Mouse (Mus musculus) spleen, adult 2 months (tissue): ENCODE results near the gene Snx25. TPM values are rescaled to one million over a fixed set of nuclear protein-coding genes. Genes with fewer than 3 reads are reported as not detected.
"Not testable (repeated sequence)": the region's sequence is repeated elsewhere in the genome, so short reads cannot be mapped to it uniquely, and the experiment has no call there.

ENCODE experiments used
- DNase-seq, 2 experiments: peaks; one replicate each; pipeline versions ENCODE4 v3.0.0 to v3.0.0-alpha.2; 2012 to 2021; ENCODE audit warnings: low spot score in 2 of 2, low read depth in 1 of 2
- H3K27ac ChIP-seq: fragments of 200-500 bp; 2 replicates; pipeline ENCODE4 v1.5.1; 2012; ENCODE audit warnings: low read length, inconsistent platforms; ENCODE audit not compliant: insufficient read depth
- H3K27me3 ChIP-seq: fragments of 200-500 bp; 2 replicates; pipeline ENCODE4 v1.6.1; 2012; ENCODE audit warnings: mild to moderate bottlenecking, moderate library complexity, low read length, inconsistent platforms; ENCODE audit not compliant: control insufficient read depth, insufficient read depth
- H3K36me3 ChIP-seq: fragments of 200-500 bp; 2 replicates; pipeline ENCODE4 v1.6.1; 2012; ENCODE audit warnings: mild to moderate bottlenecking, low read length, inconsistent platforms; ENCODE audit not compliant: control insufficient read depth, insufficient read depth
- H3K4me1 ChIP-seq: fragments of 200-500 bp; 2 replicates; pipeline ENCODE4 v1.6.1; 2011; ENCODE audit warnings: inconsistent platforms; ENCODE audit not compliant: control insufficient read depth, insufficient read depth, insufficient read length
- H3K4me3 ChIP-seq: fragments of 200-500 bp; 2 replicates; pipeline ENCODE4 v1.5.1; 2011; ENCODE audit warnings: mild to moderate bottlenecking, inconsistent platforms; ENCODE audit not compliant: insufficient read depth, insufficient read length; ENCODE audit errors: extremely low read depth
- CTCF ChIP-seq: fragments of 200-500 bp; IDR thresholded peaks from 2 replicates; pipeline ENCODE4 v1.5.1; 2011; ENCODE audit warnings: mild to moderate bottlenecking, inconsistent platforms; ENCODE audit not compliant: insufficient read depth, insufficient read length, insufficient replicate concordance; ENCODE audit errors: extremely low read depth
- POLR2A ChIP-seq: fragments of 200-500 bp; IDR thresholded peaks from 2 replicates; pipeline ENCODE4 v1.6.1; 2011; ENCODE audit warnings: low read depth, low read length, inconsistent platforms
- WGBS: fragments of 180-500 bp; shearing (Covaris S2); methylation state at CpG from one replicate; pipeline ENCODE4 v1.1.7; 2018; 5-methylcytosine and 5-hydroxymethylcytosine counted together
- polyA plus RNA-seq: library from polyadenylated mRNA; depleted of rRNA; stranded (reverse); fragments of >200 nt; gene quantifications from 2 replicates; pipeline ENCODE4 v1.2.3, GENCODE M21; 2012

Snx25 gene
- polyA plus RNA-seq, 1 experiment: 4.9 TPM

DNA sequence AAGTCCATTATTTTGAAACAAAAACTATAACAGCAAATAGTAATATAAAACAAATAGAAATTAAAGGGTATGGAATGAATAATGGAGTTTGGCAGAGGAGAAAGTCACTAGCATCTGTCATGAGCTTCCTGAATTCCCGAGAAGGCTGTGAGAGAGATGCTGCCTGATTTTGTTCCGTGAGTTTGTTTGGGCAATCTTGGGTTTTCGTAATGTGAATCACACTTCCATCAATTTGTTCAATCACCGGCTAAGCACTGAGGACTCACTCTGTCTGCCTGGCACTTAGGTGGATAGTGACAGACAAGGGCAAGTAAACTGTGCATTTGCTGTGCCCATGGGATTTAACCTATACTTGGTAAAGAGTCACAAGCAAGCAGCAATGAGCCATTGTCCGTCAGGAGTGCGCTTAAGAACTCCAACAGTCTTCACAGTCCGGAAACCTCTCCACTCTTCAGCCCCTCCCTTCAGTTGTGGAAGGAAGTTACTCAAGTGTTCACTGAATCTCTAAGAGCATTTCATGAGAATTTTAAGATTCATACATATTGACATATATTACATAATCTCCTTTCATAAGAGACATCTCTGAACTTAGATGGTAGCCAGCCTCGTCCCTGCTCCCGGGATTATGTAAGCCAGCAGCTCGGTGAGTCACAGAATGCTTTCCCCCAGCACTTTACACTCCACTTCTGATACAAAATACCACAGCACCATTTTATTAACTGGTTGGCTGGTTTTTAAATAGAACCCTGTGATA, 13.9 kb downstream of the Snx25 start:
- no peak for TF ChIP-seq CTCF
- TF ChIP-seq POLR2A: no peak
- Histone ChIP-seq H3K4me1 (0 out of 2 replicates have a peak, but pooled peaks cover under 1% of the 10 kb centered on the region), H3K27ac (no peak overlapping the region), H3K27me3 (no peaks in the 10 kb centered on the region), H3K4me3 (no peak overlapping the region), H3K36me3 (0 out of 2 replicates have a peak, but pooled peaks cover 2% of the 10 kb centered on the region)
- 68% methylated on average over 10 of the region's 10 CpGs for WGBS
- DNase-seq: no peak

DNA sequence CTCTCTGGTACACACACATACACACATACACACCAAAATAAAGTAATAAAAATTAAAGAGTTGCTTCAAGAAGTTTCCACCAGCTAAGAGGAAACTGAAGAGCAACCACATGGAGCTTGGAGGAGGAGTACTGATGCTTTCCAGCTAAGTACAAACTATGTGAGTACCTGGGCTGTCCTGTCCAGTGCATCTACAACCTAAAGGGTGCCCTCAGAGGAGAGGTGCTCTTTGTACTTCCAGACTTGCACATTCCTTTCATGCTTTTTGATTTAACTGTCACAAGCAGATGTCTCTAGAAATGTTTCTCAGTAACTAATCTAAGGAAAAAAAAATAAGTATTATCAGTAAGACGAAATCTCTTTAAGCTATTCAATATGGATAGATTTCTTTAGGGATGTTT, 14.6 kb downstream of the Snx25 start:
- no peaks in the 10 kb centered on the region for H3K27me3 ChIP-seq
- H3K4me1 ChIP-seq: no peaks in the 10 kb centered on the region
- TF ChIP-seq CTCF: no peak
- TF ChIP-seq POLR2A: no peak
- H3K27ac ChIP-seq: 0 out of 2 replicates have a peak overlapping the region, but pooled peaks have one; percentile 8
- H3K4me3 ChIP-seq: no peak overlapping the region
- WGBS: 91% methylated on average over 1 of the region's 1 CpGs
- 0 out of 2 replicates have a peak, but pooled peaks cover 2% of the 10 kb centered on the region for H3K36me3 ChIP-seq
- no peak for DNase-seq

DNA sequence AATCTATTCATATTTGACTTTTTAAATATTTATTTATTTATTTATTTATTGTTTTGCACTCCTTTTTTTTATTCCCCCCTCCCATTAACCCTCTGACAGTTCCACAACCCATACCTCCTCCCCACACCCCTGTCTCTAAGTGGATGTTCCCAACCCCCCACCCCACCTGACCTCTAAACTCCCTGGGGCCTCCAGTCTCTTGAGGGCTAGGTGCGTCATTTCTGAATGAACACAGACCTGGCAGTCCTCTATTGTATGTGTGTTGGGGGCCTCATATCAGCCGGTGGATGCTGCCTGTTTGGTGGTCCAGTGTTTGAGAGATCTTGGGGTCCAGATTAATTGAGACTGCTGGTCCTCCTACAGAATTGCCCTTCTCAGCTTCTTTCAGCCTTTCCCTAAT, 16.4 kb downstream of the Snx25 start:
- not testable (repeated sequence) for H3K36me3 ChIP-seq, H3K4me1 ChIP-seq, H3K27me3 ChIP-seq, H3K4me3 ChIP-seq, H3K27ac ChIP-seq, DNase-seq
- 86% methylated on average over 2 of the region's 2 CpGs for WGBS

DNA sequence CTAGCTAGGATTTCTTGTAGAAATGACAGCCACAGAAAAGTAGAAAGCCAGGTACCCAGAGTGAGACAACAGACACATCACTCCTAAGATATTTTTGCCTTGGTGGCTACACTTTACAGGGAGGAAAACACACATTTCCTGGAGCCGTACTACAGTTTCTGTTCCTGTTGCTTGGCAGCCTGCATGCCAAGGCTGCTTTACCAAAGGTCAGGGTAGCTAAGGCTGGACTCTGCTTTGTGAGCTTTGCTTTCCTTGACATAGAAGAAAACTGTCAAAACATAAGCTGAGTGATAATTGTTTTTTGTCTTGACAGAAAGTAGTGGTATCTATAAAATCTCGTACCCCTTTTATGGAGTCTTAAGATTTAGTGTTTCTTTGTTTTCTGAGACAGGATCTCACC, 21.5 kb downstream of the Snx25 start:
- no peak for TF ChIP-seq POLR2A
- no peak for TF ChIP-seq CTCF
- no peaks in the 10 kb centered on the region for H3K4me1 ChIP-seq
- H3K27ac ChIP-seq: no peak overlapping the region
- no peak overlapping the region for H3K4me3 ChIP-seq
- no peaks in the 10 kb centered on the region for H3K27me3 ChIP-seq
- DNase-seq: no peak
- 65% methylated on average over 2 of the region's 2 CpGs for WGBS
- H3K36me3 ChIP-seq: 0 out of 2 replicates have a peak, but pooled peaks cover 2% of the 10 kb centered on the region

DNA sequence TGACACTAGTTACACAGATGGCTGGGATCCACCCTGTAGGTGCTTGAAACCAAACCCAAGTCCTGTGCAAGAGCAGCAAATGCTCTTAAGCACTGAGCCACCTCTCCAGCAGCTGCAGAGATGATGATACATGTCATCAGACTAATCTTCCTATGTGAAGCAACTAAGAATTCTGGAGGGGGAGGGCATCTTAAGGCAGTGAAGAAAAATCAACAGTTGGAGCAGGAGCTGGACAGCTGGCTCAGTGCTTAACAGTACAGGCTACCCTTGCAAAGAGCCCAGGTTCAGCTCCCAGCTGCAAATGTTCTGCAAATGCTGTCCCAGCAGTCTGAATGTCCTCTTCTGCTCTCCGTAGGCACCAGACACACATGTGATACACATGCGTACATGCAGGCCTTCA, 29.5 kb downstream of the Snx25 start:
- no peak for TF ChIP-seq POLR2A
- no peak for TF ChIP-seq CTCF
- Histone ChIP-seq H3K27ac (no peak overlapping the region), H3K4me1 (no peaks in the 10 kb centered on the region), H3K27me3 (no peaks in the 10 kb centered on the region), H3K36me3 (peaks cover 5% of the 10 kb centered on the region), H3K4me3 (no peak overlapping the region)
- no peak for DNase-seq
- 95% methylated on average over 2 of the region's 2 CpGs for WGBS

DNA sequence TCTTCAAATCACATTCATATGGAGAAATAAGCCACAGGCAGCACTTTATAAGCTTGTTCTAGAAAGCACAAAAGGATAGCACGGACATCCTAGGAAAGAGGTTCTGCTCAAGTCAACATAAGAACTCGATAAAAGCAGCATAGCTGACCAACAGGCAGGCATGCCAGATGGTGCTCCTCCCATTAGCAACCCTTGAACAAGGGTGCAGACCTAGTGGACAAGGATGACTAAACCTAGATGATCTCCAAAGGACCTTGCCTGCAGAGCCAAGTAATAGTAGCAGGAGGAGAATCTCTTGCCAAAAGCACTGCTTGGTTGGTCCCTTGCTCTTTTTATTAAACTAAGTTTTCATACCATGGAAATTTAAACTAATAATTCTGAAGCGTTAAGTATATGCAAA, 32.8 kb downstream of the Snx25 start:
- Histone ChIP-seq H3K4me3 (no peak overlapping the region), H3K36me3 (peaks cover 6% of the 10 kb centered on the region), H3K27me3 (no peaks in the 10 kb centered on the region), H3K27ac (no peak overlapping the region), H3K4me1 (no peaks in the 10 kb centered on the region)
- no peak for DNase-seq
- 87% methylated on average over 3 of the region's 3 CpGs for WGBS
- no peak for TF ChIP-seq POLR2A
- TF ChIP-seq CTCF: no peak

DNA sequence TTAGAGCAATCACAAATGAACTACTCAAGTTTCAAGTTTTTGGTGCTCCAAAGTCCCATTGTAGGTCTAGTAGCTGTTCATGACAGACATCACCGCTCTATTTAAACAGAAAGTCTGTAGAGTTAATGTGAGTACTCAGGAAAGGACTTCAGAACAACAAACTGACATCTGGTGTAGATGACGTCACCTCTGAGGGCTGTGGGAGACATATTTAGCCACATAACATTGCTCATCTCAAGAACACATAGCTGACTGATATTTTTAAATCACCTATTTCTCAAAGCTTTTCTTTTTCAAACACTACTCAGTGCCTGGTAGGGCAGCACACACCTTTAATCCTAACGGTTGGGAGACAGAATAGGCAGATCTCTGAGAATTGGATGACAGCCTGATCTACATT, 34.8 kb downstream of the Snx25 start:
- H3K36me3 ChIP-seq: peaks cover 4% of the 10 kb centered on the region
- no peaks in the 10 kb centered on the region for H3K27me3 ChIP-seq
- WGBS: 92% methylated on average over 3 of the region's 3 CpGs

DNA sequence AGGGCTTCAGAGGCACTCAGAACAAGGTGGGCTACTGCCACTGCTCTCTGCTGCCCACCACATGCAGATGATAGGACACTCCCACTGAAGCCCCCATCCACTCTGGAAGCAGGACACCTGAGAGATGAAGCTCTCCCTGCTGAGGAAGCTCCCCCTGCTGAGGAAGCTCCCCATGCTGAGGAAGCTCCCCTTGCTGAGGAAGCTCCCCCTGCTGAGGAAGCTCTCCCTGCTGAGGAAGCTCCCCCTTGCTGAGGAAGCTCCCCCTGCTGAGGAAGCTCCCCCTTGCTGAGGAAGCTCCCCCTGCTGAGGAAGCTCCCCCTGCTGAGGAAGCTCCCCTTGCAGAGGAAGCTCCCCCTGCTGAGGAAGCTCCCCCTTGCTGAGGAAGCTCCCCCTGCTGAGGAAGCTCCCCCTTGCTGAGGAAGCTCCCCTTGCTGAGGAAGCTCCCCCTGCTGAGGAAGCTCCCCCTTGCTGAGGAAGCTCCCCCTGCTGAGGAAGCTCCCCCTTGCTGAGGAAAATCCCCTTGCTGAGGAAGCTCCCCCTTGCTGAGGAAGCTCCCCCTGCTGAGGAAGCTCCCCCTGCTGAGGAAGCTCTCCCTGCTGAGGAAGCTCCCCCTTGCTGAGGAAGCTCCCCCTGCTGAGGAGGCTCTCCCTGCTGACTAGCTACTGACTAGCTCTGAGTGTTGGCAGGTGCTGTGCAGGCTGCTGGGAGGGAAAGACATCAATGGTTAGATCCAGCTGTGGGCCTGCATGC, 38.4 kb downstream of the Snx25 start:
- H3K4me3 ChIP-seq, H3K36me3 ChIP-seq: not testable (repeated sequence)
- H3K27ac ChIP-seq: 0 out of 2 replicates have a peak overlapping the region, but pooled peaks have one; percentile 1

More for the DNA sequence above, 34.8 kb downstream of the Snx25 start:
- no peak for DNase-seq
- Histone ChIP-seq H3K27ac (no peak overlapping the region), H3K4me3 (no peak overlapping the region), H3K4me1 (no peaks in the 10 kb centered on the region)
- TF ChIP-seq CTCF (no peak), POLR2A (no peak)

More for the DNA sequence above, 38.4 kb downstream of the Snx25 start:
- H3K27me3 ChIP-seq, DNase-seq, H3K4me1 ChIP-seq: not testable (repeated sequence)
